Mouse (Mus musculus) myocyte (in vitro differentiated cells): ENCODE measurements at regions not wholly inside any gene's neighbourhood (a gene's known extent, or its start where the extent isn't known, plus 50 kb on each side); places are given as distances from the start of the nearest gene placed in this dataset.

Source experiments
- CEBPB ChIP-seq: IDR thresholded peaks from 2 replicates; pipeline ENCODE4 v1.6.1; 2011; ENCODE audit warnings: mild to moderate bottlenecking, moderate library complexity; ENCODE audit not compliant: poor library complexity, insufficient read depth, severe bottlenecking
- E2F4 ChIP-seq: IDR thresholded peaks from one replicate; pipeline ENCODE4 v1.6.1; 2011; ENCODE audit warnings: mild to moderate bottlenecking, control low read depth, moderate library complexity; ENCODE audit not compliant: insufficient read depth
- MAX ChIP-seq: IDR thresholded peaks from one replicate; pipeline ENCODE4 v1.6.1; 2011; ENCODE audit warnings: low read depth, mild to moderate bottlenecking, control low read depth
- MYOD1 ChIP-seq, 3 experiments: IDR thresholded peaks; one replicate each; pipeline ENCODE4 v1.6.1; 2011; ENCODE audit warnings: control low read depth in 2 of 3, low read depth in 2 of 3, mild to moderate bottlenecking in 2 of 3, moderate library complexity in 1 of 3; ENCODE audit not compliant: insufficient read length in 2 of 3, control insufficient read depth in 1 of 3
- MYOG ChIP-seq, 3 experiments: IDR thresholded peaks; one replicate each; pipeline ENCODE4 v1.6.1; 2011; ENCODE audit warnings: control low read depth in 2 of 3, low read depth in 2 of 3, mild to moderate bottlenecking in 2 of 3; ENCODE audit not compliant: insufficient read length in 2 of 3, control insufficient read depth in 1 of 3, insufficient read depth in 1 of 3
- POLR2A ChIP-seq: IDR thresholded peaks from one replicate; pipeline ENCODE4 v1.6.1; 2011; ENCODE audit warnings: low read depth, mild to moderate bottlenecking, control low read depth, moderate library complexity; ENCODE audit not compliant: insufficient read length
- POLR2AphosphoS2 ChIP-seq: IDR thresholded peaks from one replicate; pipeline ENCODE4 v1.6.1; 2011; ENCODE audit warnings: low read depth, control low read depth; ENCODE audit not compliant: insufficient read length
- REST ChIP-seq: IDR thresholded peaks from one replicate; pipeline ENCODE4 v1.6.1; 2011; ENCODE audit warnings: mild to moderate bottlenecking, control low read depth, moderate library complexity; ENCODE audit not compliant: insufficient read depth, insufficient read length
- SRF ChIP-seq: IDR thresholded peaks from one replicate; pipeline ENCODE4 v1.6.1; 2011; ENCODE audit warnings: low read depth; ENCODE audit not compliant: control insufficient read depth, insufficient read length
- TCF12 ChIP-seq: IDR thresholded peaks from one replicate; pipeline ENCODE4 v1.6.1; 2011; ENCODE audit warnings: mild to moderate bottlenecking, control low read depth; ENCODE audit not compliant: poor library complexity, insufficient read depth, severe bottlenecking
- TCF3 ChIP-seq: IDR thresholded peaks from one replicate; pipeline ENCODE4 v1.6.1; 2011; ENCODE audit warnings: low read depth, control low read depth; ENCODE audit not compliant: insufficient read length
- USF1 ChIP-seq: IDR thresholded peaks from one replicate; pipeline ENCODE4 v1.6.1; 2011; ENCODE audit warnings: low read depth, mild to moderate bottlenecking, control low read depth, moderate library complexity

- TF ChIP-seq MYOG (IDR thresholded peaks at IDR 0.05; ENCODE audit: control insufficient read depth in 1 of 3, insufficient read depth in 1 of 3, insufficient read length in 2 of 3, low read depth in 2 of 3) (no peak), POLR2A (no peak), POLR2AphosphoS2 (no peak), MAX (no peak), E2F4 (no peak), MYOD1 (IDR thresholded peaks at IDR 0.05; ENCODE audit: control insufficient read depth in 1 of 3, insufficient read length in 2 of 3, low read depth in 2 of 3) (no peak), TCF12 (no peak), USF1 (no peak), CEBPB (no peak), REST (no peak), TCF3 (no peak), SRF (no peak)
These were observed 96.8 kb upstream of the Gm26897 start for GRCm38 (mm10) chr5:111636969-111637368.
